Mouse (Mus musculus) heart, embryonic 12.5 days (tissue): ENCODE data around the gene Fau. TPM values are rescaled to one million over a fixed set of nuclear protein-coding genes. Genes with fewer than 3 reads are reported as not detected.

Experiments
- ATAC-seq: fragments of 200-750 bp; cut with Nextera tagmentation; 2 replicates; pipeline ENCODE4 v1.8.0; 2017; ENCODE audit warnings: moderate TSS enrichment, moderate library complexity; ENCODE audit not compliant: insufficient number of reproducible peaks, low FRiP score
- H3K27ac ChIP-seq: fragments of 300-500 bp; sonication (generic); 2 replicates; pipeline ENCODE4 v1.5.1; 2016; ENCODE audit warnings: mild to moderate bottlenecking, moderate library complexity; ENCODE audit not compliant: poor library complexity, severe bottlenecking
- H3K27me3 ChIP-seq: fragments of 300-500 bp; sonication (generic); replicated peaks from 2 replicates; pipeline ENCODE4 v1.6.1; 2016; ENCODE audit warnings: mild to moderate bottlenecking, moderate library complexity
- H3K36me3 ChIP-seq: fragments of 300-500 bp; sonication (generic); 2 replicates; pipeline ENCODE4 v1.6.1; 2016; ENCODE audit warnings: mild to moderate bottlenecking, moderate library complexity
- H3K4me1 ChIP-seq: fragments of 300-500 bp; sonication (generic); replicated peaks from 2 replicates; pipeline ENCODE4 v1.6.1; 2016; ENCODE audit warnings: mild to moderate bottlenecking
- H3K4me2 ChIP-seq: fragments of 300-500 bp; sonication (generic); 2 replicates; pipeline ENCODE4 v1.6.1; 2016; ENCODE audit warnings: mild to moderate bottlenecking, moderate library complexity
- H3K4me3 ChIP-seq: fragments of 300-500 bp; sonication (generic); 2 replicates; pipeline ENCODE4 v1.5.1; 2016; ENCODE audit warnings: mild to moderate bottlenecking
- H3K9ac ChIP-seq: fragments of 300-500 bp; sonication (generic); 2 replicates; pipeline ENCODE4 v1.6.1; 2016; ENCODE audit warnings: mild to moderate bottlenecking, moderate library complexity
- H3K9me3 ChIP-seq: fragments of 300-500 bp; sonication (generic); replicated peaks from 2 replicates; pipeline ENCODE4 v1.6.1; 2016; ENCODE audit warnings: mild to moderate bottlenecking, moderate library complexity
- WGBS: fragments of 180-500 bp; shearing (Covaris S2); methylation state at CpG from one replicate; pipeline ENCODE4 v1.1.7; 2016; 5-methylcytosine and 5-hydroxymethylcytosine counted together
- polyA plus RNA-seq: library from polyadenylated mRNA; unstranded; fragments of >200 nt; fragmentation: Nextera tagmentation; extraction: Ambion mirVana; gene quantifications from 2 replicates; pipeline ENCODE4 v1.2.1, GENCODE M21; 2016

The Fau gene
- polyA plus RNA-seq, 1 experiment from 2014 or later, result 513 TPM

DNA sequence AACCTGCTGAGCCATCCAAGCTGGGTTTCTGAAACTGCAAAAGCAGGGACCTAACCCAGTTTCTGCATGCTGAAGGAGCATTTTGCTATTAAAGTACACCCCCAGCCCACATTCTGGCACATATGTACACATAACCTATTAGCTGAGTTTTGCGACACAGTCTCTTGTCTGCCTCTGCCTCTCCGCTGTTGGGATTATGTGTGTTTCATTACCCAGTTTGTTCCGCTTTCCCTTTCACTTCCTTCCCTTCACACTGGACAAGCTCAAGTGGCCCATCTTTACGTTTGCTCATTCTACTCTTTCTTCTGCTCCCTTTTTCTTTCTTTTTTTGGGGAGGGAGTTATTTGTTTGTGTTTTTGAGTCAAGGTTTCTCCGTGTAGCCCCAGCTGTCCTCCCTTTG lies 16.2 kb downstream of the Fau start:
- Histone ChIP-seq H3K27ac (no peak overlapping the region), H3K9ac (no peak overlapping the region), H3K4me3 (no peak overlapping the region), H3K27me3 (no peaks in the 10 kb centered on the region), H3K9me3 (no peaks in the 10 kb centered on the region), H3K4me1 (peaks cover 8% of the 10 kb centered on the region), H3K36me3 (peaks cover 61% of the 10 kb centered on the region), H3K4me2 (no peak overlapping the region)
- no peak for ATAC-seq
- 87% methylated on average over 5 of the region's 5 CpGs for WGBS

DNA sequence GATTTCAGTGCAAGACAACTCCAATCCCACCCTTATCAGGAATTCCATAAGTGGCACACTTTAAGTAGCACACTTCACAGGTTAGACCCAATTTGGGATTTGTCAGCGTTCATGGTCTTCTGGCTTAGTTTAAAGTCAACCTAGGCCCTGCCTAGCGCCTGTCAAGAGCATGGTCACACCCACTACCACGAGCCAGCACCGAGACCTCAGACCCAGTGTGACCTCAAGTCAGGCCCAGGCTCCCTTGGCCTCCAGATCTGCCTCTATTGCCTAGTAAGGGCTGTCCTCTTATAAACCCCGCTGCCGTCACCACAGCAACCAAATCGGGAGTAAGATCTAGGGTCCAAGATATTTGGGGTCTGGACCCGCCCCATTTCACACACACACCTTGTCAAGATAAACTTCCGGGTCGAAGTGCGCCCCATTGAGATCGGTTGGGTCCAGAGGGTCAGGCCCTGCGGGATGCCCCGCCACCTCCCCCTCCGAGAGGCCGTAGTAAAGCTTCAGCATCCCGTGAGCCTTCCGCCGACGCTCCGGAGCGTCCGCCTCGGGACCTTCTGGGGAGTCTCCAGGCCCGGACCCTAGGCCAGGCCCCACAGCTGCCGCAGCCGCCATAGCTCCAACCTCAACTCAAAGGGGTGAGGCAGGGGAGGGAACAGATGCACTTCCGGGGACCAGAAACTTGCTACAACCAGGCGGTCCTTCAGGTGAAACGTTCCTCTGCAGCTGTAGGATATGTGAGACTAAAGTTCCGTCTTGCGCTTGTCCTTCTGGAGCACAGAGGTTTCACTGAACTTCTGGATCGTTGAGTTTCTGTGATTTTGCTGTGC lies 19.1 kb downstream of the Fau start, which contains the start of gene Vps51:
Gene Vps51, minus strand, starts transcription at position 668 of the 830 bp plus-strand sequence.
- Histone ChIP-seq H3K4me1 (peaks cover 8% of the 10 kb centered on the region), H3K4me2 (peak within 1 kb of the TSS; percentile 85)
- WGBS, result 1% methylated on average over 33 of the region's 33 CpGs

DNA sequence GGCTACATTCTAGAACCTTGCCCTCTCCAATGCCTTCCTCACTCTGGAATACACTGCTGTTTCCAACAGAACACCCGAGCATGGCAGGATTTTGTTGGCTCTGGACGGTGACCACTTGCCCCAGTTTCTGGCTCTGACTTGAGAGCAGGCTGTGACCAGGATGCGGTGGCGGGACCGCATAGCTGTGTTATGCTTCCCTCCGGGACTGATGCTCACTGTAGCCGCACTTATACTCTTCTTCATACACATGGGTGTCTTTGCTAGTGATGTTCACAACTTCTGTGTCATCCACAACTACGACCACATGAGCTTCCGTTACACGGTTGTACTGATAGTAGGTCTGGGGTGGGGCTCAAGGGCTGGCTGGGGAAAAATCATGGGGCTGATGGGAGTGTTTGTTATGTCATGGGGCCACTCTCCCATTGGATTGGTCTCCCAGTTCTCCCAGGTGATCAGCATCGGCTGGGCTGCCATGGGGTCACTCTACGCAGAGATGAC lies 22.4 kb downstream of the Fau start, which contains the start of gene Tmem262:
Gene Tmem262, plus strand, starts transcription at position 51 of the 498 bp plus-strand sequence.
- WGBS, result 92% methylated on average over 12 of the region's 12 CpGs
- ATAC-seq, result no peak
- peaks cover 39% of the 10 kb centered on the region for H3K36me3 ChIP-seq

More for the DNA sequence above, 19.1 kb downstream of the Fau start, which contains the start of gene Vps51:
- peak within 1 kb of the TSS; percentile 79 for H3K9ac ChIP-seq
- H3K27me3 ChIP-seq, result no peaks in the 10 kb centered on the region
- peak; percentile 79 for ATAC-seq
- peak within 1 kb of the TSS; percentile 79 for H3K4me3 ChIP-seq
- peaks cover 54% of the 10 kb centered on the region for H3K36me3 ChIP-seq
- H3K9me3 ChIP-seq, result no peaks in the 10 kb centered on the region
- H3K27ac ChIP-seq, result peak within 1 kb of the TSS; percentile 67

DNA sequence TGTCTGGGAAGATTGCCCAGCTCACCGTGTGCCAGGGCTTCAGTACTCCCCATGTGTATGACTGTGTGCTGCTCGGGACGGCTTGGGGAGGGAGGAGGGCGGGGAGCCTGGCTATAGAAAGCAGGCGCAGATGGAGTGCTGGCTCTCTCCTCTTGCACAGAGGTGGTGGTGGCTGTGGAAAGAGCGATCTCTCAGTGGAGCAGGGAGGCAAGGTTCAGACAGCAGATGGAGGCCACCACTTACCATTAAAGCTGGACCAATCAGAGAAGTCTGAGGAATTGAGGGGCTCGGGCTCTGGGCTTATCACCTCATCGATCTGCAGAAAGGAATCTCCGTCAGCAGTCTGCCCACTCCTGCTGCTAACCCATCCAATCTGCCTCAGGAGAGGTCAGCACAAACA lies 24.5 kb downstream of the Fau start, which contains the start of gene Gm28374:
Gene Gm28374, minus strand, starts transcription at position 101 of the 400 bp plus-strand sequence.
- H3K27ac ChIP-seq, result no peak within 1 kb of the TSS
- H3K4me3 ChIP-seq, result no peak within 1 kb of the TSS
- H3K9ac ChIP-seq, result no peak within 1 kb of the TSS
- no peaks in the 10 kb centered on the region for H3K27me3 ChIP-seq
- H3K9me3 ChIP-seq, result no peaks in the 10 kb centered on the region
- H3K4me1 ChIP-seq, result peaks cover 17% of the 10 kb centered on the region
- ATAC-seq, result no peak
- WGBS, result 83% methylated on average over 9 of the region's 9 CpGs
- H3K36me3 ChIP-seq, result peaks cover 32% of the 10 kb centered on the region
- no peak within 1 kb of the TSS for H3K4me2 ChIP-seq

More for the DNA sequence above, 22.4 kb downstream of the Fau start, which contains the start of gene Tmem262:
- no peak within 1 kb of the TSS for H3K4me2 ChIP-seq
- no peaks in the 10 kb centered on the region for H3K27me3 ChIP-seq
- H3K9ac ChIP-seq, result no peak within 1 kb of the TSS
- no peak within 1 kb of the TSS for H3K27ac ChIP-seq
- no peaks in the 10 kb centered on the region for H3K9me3 ChIP-seq
- no peak within 1 kb of the TSS for H3K4me3 ChIP-seq
- peaks cover 20% of the 10 kb centered on the region for H3K4me1 ChIP-seq

DNA sequence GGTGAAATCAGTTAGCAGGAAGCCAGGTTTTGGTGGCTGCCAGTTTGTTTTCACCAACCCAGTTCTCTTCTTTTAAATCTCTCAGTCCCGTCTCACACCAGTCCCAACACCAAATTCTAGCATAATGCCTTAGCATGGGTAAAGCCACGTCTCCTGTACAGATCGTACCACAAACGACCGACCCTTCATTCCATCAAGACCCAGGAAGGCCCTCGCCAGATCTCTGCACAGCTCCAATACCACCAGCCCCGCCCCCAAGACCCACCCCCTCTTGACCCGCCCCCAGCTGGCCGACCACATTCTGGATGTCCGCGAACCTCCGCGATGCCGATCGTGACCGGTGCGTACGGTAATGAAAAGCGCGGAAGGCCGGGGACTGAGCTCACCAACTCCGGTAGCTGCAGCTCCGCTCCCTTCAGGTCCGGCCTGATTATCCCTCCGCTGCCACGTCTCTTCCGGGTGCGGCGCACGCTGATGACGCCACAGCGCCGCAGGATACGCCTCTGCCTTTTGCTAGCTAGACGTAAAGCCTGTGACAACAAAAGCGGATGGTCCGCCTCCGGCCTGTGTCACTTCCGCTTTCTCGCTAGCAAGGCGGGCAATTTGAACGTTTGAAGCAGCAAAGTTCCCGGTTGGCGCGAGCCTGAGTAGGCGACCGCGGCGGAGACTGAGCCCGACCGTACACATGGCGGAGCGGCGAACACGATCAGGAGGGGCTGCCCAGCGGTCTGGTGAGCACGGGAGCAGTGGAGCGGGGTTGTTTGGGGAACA lies 27.0 kb downstream of the Fau start, which contains the start of the genes Zfpl1 and Cdca5:
Gene Zfpl1, minus strand, starts transcription at position 479 of the 771 bp plus-strand sequence.
Gene Cdca5, plus strand, starts transcription at position 506 of the 771 bp plus-strand sequence.
- Histone ChIP-seq H3K27me3 (no peaks in the 10 kb centered on the region), H3K27ac (peak within 1 kb of the TSS; percentile 53; the same call in 1 of the 2 replicates), H3K4me1 (peaks cover 17% of the 10 kb centered on the region), H3K9ac (peak within 1 kb of the TSS; percentile 81), H3K4me2 (peak within 1 kb of the TSS; percentile 91), H3K4me3 (peak within 1 kb of the TSS; percentile 83), H3K36me3 (peaks cover 55% of the 10 kb centered on the region), H3K9me3 (no peaks in the 10 kb centered on the region)
- WGBS, result under 1% methylated on average over 58 of the region's 58 CpGs
- peak; percentile 93 for ATAC-seq

DNA sequence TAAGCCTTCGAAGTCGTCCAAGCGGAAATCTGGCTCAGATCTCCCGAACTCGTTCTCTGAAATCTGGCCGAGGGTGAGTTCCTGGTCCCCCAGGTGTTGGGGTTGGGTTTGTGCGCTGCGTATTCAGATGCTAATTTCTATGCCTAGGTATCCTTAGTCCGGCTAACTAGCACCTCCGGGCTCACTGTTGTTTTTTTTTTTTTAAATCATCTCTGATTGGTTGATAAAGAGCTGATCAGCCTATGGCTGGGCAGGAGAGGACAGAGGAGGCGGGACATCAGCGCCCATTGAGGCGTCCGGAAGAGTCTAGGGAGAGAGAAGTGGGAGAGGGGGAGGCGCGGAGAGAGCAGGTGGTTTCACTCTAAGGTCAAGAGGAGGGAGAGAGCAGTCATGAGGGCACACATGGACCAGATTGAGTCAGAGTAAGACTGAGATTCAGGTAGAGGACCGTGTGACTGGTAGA lies 27.8 kb downstream of the Fau start:
- under 1% methylated on average over 17 of the region's 17 CpGs for WGBS
- H3K27ac ChIP-seq, result peak overlapping the region; percentile 53; the same call in 1 of the 2 replicates
- ATAC-seq, result peak; percentile 80

DNA sequence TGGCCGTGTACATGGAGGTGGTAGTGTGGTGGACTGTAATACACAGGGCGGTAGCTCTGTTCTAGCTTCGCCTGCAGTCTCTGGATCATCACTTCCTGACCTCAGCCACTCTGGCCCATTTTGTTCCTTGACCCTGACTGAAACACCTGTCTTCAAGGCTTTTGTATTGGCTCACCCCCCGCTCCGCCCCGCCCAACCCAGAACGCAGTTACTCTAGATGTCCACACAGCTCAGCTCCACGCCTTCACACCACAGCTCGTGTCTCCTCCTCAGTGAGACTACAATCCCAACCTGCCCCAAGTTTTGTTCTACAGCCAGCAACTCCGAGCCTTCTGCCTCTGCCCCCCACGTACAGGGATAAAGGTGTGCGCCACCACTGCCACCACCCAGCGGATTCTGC lies 31.2 kb downstream of the Fau start:
- Histone ChIP-seq H3K9me3 (no peaks in the 10 kb centered on the region), H3K4me1 (peaks cover 10% of the 10 kb centered on the region), H3K27me3 (no peaks in the 10 kb centered on the region), H3K4me2 (no peak overlapping the region), H3K9ac (no peak overlapping the region), H3K36me3 (peaks cover 61% of the 10 kb centered on the region), H3K4me3 (no peak overlapping the region), H3K27ac (no peak overlapping the region)
- 94% methylated on average over 13 of the region's 13 CpGs for WGBS
- no peak for ATAC-seq

More for the DNA sequence above, 27.8 kb downstream of the Fau start:
- Histone ChIP-seq H3K9ac (peak overlapping the region; percentile 81), H3K27me3 (no peaks in the 10 kb centered on the region), H3K4me3 (peak overlapping the region; percentile 83), H3K4me2 (peak overlapping the region; percentile 86), H3K36me3 (peaks cover 55% of the 10 kb centered on the region), H3K4me1 (peaks cover 17% of the 10 kb centered on the region), H3K9me3 (no peaks in the 10 kb centered on the region)

DNA sequence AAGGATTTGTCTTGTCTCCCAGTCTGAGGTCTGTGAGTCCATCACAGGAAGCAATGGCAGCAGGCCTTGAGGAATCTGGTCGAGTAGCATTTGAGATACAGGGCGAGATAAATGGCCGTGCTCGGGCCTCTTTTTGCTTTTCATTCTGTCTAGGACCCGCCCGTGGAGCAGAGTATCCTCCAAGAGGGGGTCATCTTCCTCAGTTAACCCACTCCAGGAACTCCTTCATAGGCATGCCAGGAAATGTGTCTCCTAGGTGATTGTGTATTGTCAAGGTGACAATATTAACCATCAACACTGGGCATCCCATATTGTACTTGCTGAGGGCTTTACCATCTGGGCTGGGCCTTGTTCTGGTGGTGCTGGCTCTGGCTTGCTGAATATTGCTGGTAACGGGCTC lies 36.5 kb downstream of the Fau start, which contains the start of gene AC131692.1:
Gene AC131692.1, plus strand, starts transcription at position 301 of the 400 bp plus-strand sequence.
- Histone ChIP-seq H3K36me3 (peaks cover 66% of the 10 kb centered on the region), H3K27me3 (no peaks in the 10 kb centered on the region), H3K4me3 (no peak within 1 kb of the TSS), H3K9ac (no peak within 1 kb of the TSS; the same call in 1 of the 2 replicates), H3K4me2 (no peak within 1 kb of the TSS), H3K4me1 (no peaks in the 10 kb centered on the region), H3K27ac (no peak within 1 kb of the TSS), H3K9me3 (no peaks in the 10 kb centered on the region)
- WGBS, result 90% methylated on average over 7 of the region's 7 CpGs
- ATAC-seq, result no peak

DNA sequence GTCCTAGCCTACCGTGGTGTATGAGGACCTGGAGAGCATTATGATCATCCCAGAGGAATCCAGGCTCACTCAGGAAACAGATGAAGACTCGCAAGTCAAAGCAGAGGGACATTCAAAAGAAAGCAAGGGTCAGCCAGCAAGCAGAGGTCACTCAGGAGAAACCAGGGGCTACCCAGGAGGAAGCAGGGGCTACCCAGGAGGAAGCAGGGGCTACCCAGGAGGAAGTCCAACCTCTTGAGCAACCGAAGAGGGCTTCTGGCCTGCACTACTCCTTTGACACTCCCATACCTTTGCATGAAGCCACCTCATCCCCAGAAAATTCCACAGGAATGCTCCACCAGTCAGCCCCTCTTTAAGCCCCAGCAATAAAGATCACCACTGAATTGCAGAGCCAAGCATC lies 40.2 kb downstream of the Fau start:
- H3K27ac ChIP-seq, result no peak overlapping the region
- no peak overlapping the region for H3K9ac ChIP-seq
- no peaks in the 10 kb centered on the region for H3K9me3 ChIP-seq
- no peaks in the 10 kb centered on the region for H3K4me1 ChIP-seq
- ATAC-seq, result no peak
- no peak overlapping the region for H3K4me2 ChIP-seq
- H3K27me3 ChIP-seq, result no peaks in the 10 kb centered on the region
- H3K36me3 ChIP-seq, result peaks cover 34% of the 10 kb centered on the region
- 81% methylated on average over 3 of the region's 3 CpGs for WGBS
- no peak overlapping the region for H3K4me3 ChIP-seq

DNA sequence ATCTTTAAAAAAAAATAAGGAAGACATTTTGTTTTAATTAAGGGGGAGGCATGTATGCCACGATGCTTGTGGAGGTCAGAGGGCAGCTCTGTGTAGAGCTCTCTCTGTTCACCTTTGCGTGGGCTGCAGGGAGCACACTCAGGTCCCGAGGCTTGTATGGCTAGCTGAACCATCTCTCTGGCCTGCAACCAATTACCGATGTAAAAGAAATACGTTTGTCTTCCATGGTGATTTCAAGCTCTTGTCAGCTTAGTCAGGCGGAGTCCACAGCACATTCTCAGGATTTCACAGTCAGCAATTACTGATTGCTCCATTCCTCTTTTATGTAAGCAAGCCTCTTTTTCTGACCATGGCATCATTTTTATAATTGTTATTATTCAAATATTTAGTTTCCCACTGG lies 43.5 kb downstream of the Fau start:
- H3K4me1 ChIP-seq, result no peaks in the 10 kb centered on the region
- no peak for ATAC-seq
- no peak overlapping the region for H3K4me3 ChIP-seq
- no peaks in the 10 kb centered on the region for H3K9me3 ChIP-seq
- no peak overlapping the region for H3K9ac ChIP-seq
- no peak overlapping the region for H3K4me2 ChIP-seq
- H3K36me3 ChIP-seq, result peaks cover 10% of the 10 kb centered on the region
- H3K27ac ChIP-seq, result no peak overlapping the region
- no peaks in the 10 kb centered on the region for H3K27me3 ChIP-seq
- WGBS, result 77% methylated on average over 6 of the region's 6 CpGs
